Mouse (Mus musculus): Measurements from ENCODE around the gene Klhl2.

- TF ChIP-seq POLR2A (IDR thresholded peaks at IDR 0.05; ENCODE audit: insufficient read length, low read depth) (no peak), USF1 (IDR thresholded peaks at IDR 0.05; ENCODE audit: low read depth) (no peak), TCF3 (IDR thresholded peaks at IDR 0.05; ENCODE audit: insufficient read length, low read depth) (no peak)
These were observed 19.9 kb downstream of the Klhl2 start for GRCm38 (mm10) chr8:64829921-64830320.
